Mouse (Mus musculus): ENCODE results near the gene Fzr1. TPM values are rescaled to one million over a fixed set of nuclear protein-coding genes. Genes with fewer than 3 reads are reported as not detected.

Gene Fzr1
- total and polyA plus RNA-seq, 3 experiments: 20.7 to 115 TPM; not detected in 1

- DNase-seq (ENCODE audit: low read depth, low spot score): no peak
- H3K4me1 ChIP-seq (ENCODE audit: control insufficient read depth in 1 of 2, insufficient read depth in 2 of 2, low read length in 2 of 2): peaks cover 3 to 13% of the 10 kb centered on the region in 2 experiments; a peak in 3 of 4 replicates
Measured at GRCm38 (mm10) chr10:81412586-81413309, 34.4 kb upstream of the Fzr1 start.

GRCm38 (mm10) chr10:81411471-81412400 is 33.4 kb upstream of the Fzr1 start:
- Histone ChIP-seq H3K27ac (ENCODE audit: control insufficient read depth, low read depth, low read length) (no peak overlapping the region), H3K9me3 (replicated peaks; ENCODE audit: insufficient read depth, low read length) (no peaks in the 10 kb centered on the region), H3K4me1 (ENCODE audit: control insufficient read depth in 1 of 2, insufficient read depth in 2 of 2, low read length in 2 of 2) (peaks cover 3 to 20% of the 10 kb centered on the region in 2 experiments; a peak in 3 of 4 replicates), H3K79me2 (ENCODE audit: control insufficient read depth, insufficient read depth, low read length, poor library complexity) (no peaks in the 10 kb centered on the region), H3K27me3 (ENCODE audit: control insufficient read depth in 1 of 2, insufficient read depth in 2 of 2, low read length in 2 of 2) (no peaks in the 10 kb centered on the region), H3K36me3 (ENCODE audit: control insufficient read depth in 1 of 2, insufficient read depth in 2 of 2, low read length in 2 of 2) (peaks cover 0 to 12% of the 10 kb centered on the region in 2 experiments; a peak in 2 of 4 replicates), H3K4me3 (ENCODE audit: control insufficient read depth in 1 of 2, insufficient read depth in 1 of 2, low read depth in 2 of 2, low read length in 2 of 2) (no peak overlapping the region), H3K9ac (ENCODE audit: control insufficient read depth, low read depth, low read length, poor library complexity, severe bottlenecking) (no peak overlapping the region)
- TF ChIP-seq BHLHE40 (IDR thresholded peaks at IDR 0.05; ENCODE audit: borderline replicate concordance, low read depth, low read length): no peak
- TF ChIP-seq POLR2AphosphoS2 (IDR thresholded peaks at IDR 0.05; ENCODE audit: low read length): no peak
- TF ChIP-seq MYC (IDR thresholded peaks at IDR 0.05; ENCODE audit: low read depth, low read length): no peak
- TF ChIP-seq GABPA (IDR thresholded peaks at IDR 0.05; ENCODE audit: low read depth, low read length): no peak
- no peak for TF ChIP-seq RAD21 (IDR thresholded peaks at IDR 0.05; ENCODE audit: low read depth, low read length)
- TF ChIP-seq NRF1 (IDR thresholded peaks at IDR 0.05; ENCODE audit: insufficient read depth, low read depth, low read length, poor library complexity, severe bottlenecking): no peak
- TF ChIP-seq KAT2A (conservative IDR thresholded peaks at IDR 0.05; ENCODE audit: low read depth, low read length): no peak
- no peak for DNase-seq (ENCODE audit: low read depth, low spot score)

More at GRCm38 (mm10) chr10:81412586-81413309, 34.4 kb upstream of the Fzr1 start:
- Histone ChIP-seq H3K9me3 (replicated peaks; ENCODE audit: insufficient read depth, low read length) (no peaks in the 10 kb centered on the region), H3K27ac (ENCODE audit: control insufficient read depth, low read depth, low read length) (no peak overlapping the region), H3K4me3 (ENCODE audit: control insufficient read depth in 1 of 2, insufficient read depth in 1 of 2, low read depth in 2 of 2, low read length in 2 of 2) (no peak overlapping the region), H3K27me3 (ENCODE audit: control insufficient read depth in 1 of 2, insufficient read depth in 2 of 2, low read length in 2 of 2) (no peaks in the 10 kb centered on the region), H3K36me3 (ENCODE audit: control insufficient read depth in 1 of 2, insufficient read depth in 2 of 2, low read length in 2 of 2) (peaks cover 0 to 8% of the 10 kb centered on the region in 2 experiments; a peak in 2 of 4 replicates), H3K79me2 (ENCODE audit: control insufficient read depth, insufficient read depth, low read length, poor library complexity) (no peaks in the 10 kb centered on the region), H3K9ac (ENCODE audit: control insufficient read depth, low read depth, low read length, poor library complexity, severe bottlenecking) (no peak overlapping the region)
- TF ChIP-seq CHD1 (IDR thresholded peaks at IDR 0.05; ENCODE audit: low read depth, low read length) (no peak), GATA1 (IDR thresholded peaks at IDR 0.05; ENCODE audit: low read depth, low read length) (no peak), ZKSCAN1 (IDR thresholded peaks at IDR 0.05; ENCODE audit: low read depth, low read length) (no peak), MAFK (IDR thresholded peaks at IDR 0.05; ENCODE audit: borderline replicate concordance, low read depth, low read length) (no peak), RCOR1 (IDR thresholded peaks at IDR 0.05; ENCODE audit: low read depth, low read length) (no peak), MEF2A (IDR thresholded peaks at IDR 0.05; ENCODE audit: extremely low read depth, insufficient replicate concordance, low read depth, low read length, poor library complexity, severe bottlenecking) (no peak), ZMIZ1 (IDR thresholded peaks at IDR 0.05; ENCODE audit: low read depth, low read length) (no peak), USF2 (IDR thresholded peaks at IDR 0.05; ENCODE audit: borderline replicate concordance in 1 of 2, insufficient read depth in 1 of 2, low read depth in 1 of 2, low read length in 2 of 2) (no peak), RAD21 (IDR thresholded peaks at IDR 0.05; ENCODE audit: low read depth, low read length) (no peak), ETS1 (IDR thresholded peaks at IDR 0.05; ENCODE audit: low read depth, low read length) (no peak), MYC (IDR thresholded peaks at IDR 0.05; ENCODE audit: low read depth, low read length) (no peak), POLR2A (IDR thresholded peaks at IDR 0.05; ENCODE audit: control insufficient read depth in 1 of 2, insufficient read depth in 1 of 2, low read depth in 1 of 2, low read length in 2 of 2, poor library complexity in 1 of 2) (no peak), EP300 (IDR thresholded peaks at IDR 0.05; ENCODE audit: low read depth in 1 of 2, low read length in 2 of 2) (no peak)

All from MEL (cell line).